Comparison of ENCODE assay signal across 23 mouse cellular contexts in genomic region chr1:128600549-128600948, GRCm38 (mm10). TPM values are rescaled to one million over a fixed set of nuclear protein-coding genes. Genes with fewer than 3 reads are reported as not detected.
A peak's percentile ranks its signal among the peaks of the same experiment; 100 is the strongest.
DNase-seq lines count a peak whose midpoint lies in the region; ATAC-seq and TF ChIP-seq lines count a peak whose summit lies in the region.
"Had no signal": no experiment of that assay in that cellular context is flagged by ENCODE, and none has a peak within 500 bp of the region (broad histone marks: within the 10 kb centered on the region; RNA-seq: fewer than 3 reads in every experiment).

No protein-coding gene starts in this region.

- H3K4me2 ChIP-seq in liver, postnatal 0 days (ENCODE audit: low read depth, low read length) = no peak overlapping the region
- H3K4me2 ChIP-seq: embryonic facial prominence, embryonic 13.5 days; embryonic facial prominence, embryonic 15.5 days; forebrain, embryonic 12.5 days had no signal

- H3K36me3 ChIP-seq in liver, postnatal 0 days (replicated peaks; ENCODE audit: insufficient read depth, low read length) = no peaks in the 10 kb centered on the region
- no peaks in the 10 kb centered on the region for H3K36me3 ChIP-seq in thymus, adult 2 months (ENCODE audit: control insufficient read depth, insufficient read depth, low read length)
- H3K36me3 ChIP-seq: embryonic facial prominence, embryonic 13.5 days; embryonic facial prominence, embryonic 15.5 days; forebrain, embryonic 10.5 days; forebrain, embryonic 12.5 days had no signal

- H3K4me1 ChIP-seq in liver, postnatal 0 days (ENCODE audit: insufficient read depth) = no peaks in the 10 kb centered on the region
- peaks cover 56% of the 10 kb centered on the region for H3K4me1 ChIP-seq in thymus, adult 2 months (replicated peaks; ENCODE audit: control insufficient read depth, insufficient read depth, low read length)

- no peak overlapping the region for H3K4me3 ChIP-seq in liver, postnatal 0 days (ENCODE audit: low read depth, low read length)
- no peak overlapping the region for H3K4me3 ChIP-seq in thymus, adult 2 months (ENCODE audit: control insufficient read depth, insufficient read depth, low read length)
- H3K4me3 ChIP-seq: embryonic facial prominence, embryonic 13.5 days; embryonic facial prominence, embryonic 15.5 days; erythroblast, embryonic 14.5 days; forebrain, embryonic 10.5 days; forebrain, embryonic 12.5 days had no signal

- no peak for DNase-seq in liver, postnatal 0 days
- no peak for DNase-seq in liver
- DNase-seq in thymus, adult 2 months = no peak
- no peak for DNase-seq in thymus, adult 18-20 months
- DNase-seq: adrenal gland, adult 8-10 months; adrenal gland, postnatal 14 days; adrenal gland, postnatal 36 days; B cell, adult 2 months; cerebellum, adult 11 months; cerebellum, adult 18-20 months; cerebellum, adult 8-10 months; cerebellum, adult 9-11 months; cerebellum, postnatal 14 days; cerebellum, postnatal 36 days; embryo, embryonic 11 days had no signal

- no peak for TF ChIP-seq POLR2A in thymus, adult 2 months (IDR thresholded peaks at IDR 0.05; ENCODE audit: control insufficient read depth, extremely low read depth, insufficient read depth, low read length, poor library complexity)

- WGBS in liver, postnatal 0 days (ENCODE audit: insufficient replicate concordance) = 75% methylated on average over 2 of the region's 2 CpGs
- WGBS in thymus, adult 2 months = 96% methylated on average over 2 of the region's 2 CpGs

- TF ChIP-seq CTCF in liver, postnatal 0 days (IDR thresholded peaks at IDR 0.05; ENCODE audit: low read depth) = no peak
- TF ChIP-seq CTCF in thymus, adult 2 months (IDR thresholded peaks at IDR 0.05; ENCODE audit: borderline replicate concordance, control insufficient read depth, extremely low read depth, insufficient read depth, low read length, poor library complexity) = no peak

- ATAC-seq in liver, postnatal 0 days = no peak
- ATAC-seq in cerebellum, adult (ENCODE audit: insufficient number of reproducible peaks, low FRiP score, low TSS enrichment) = no peak
- ATAC-seq: forebrain, embryonic 14.5 days; forebrain, embryonic 16.5 days had no signal

- no peak overlapping the region for H3K9ac ChIP-seq in liver, postnatal 0 days (replicated peaks)
- H3K9ac ChIP-seq: embryonic facial prominence, embryonic 13.5 days; embryonic facial prominence, embryonic 15.5 days; forebrain, embryonic 12.5 days had no signal

- H3K27me3 ChIP-seq in liver, postnatal 0 days (ENCODE audit: insufficient read depth, low read length) = 0 out of 2 replicates have a peak, but pooled peaks cover 2% of the 10 kb centered on the region
- H3K27me3 ChIP-seq in thymus, adult 2 months (ENCODE audit: control insufficient read depth, insufficient read depth, low read length) = no peaks in the 10 kb centered on the region; the same call in 1 of the 2 replicates
- H3K27me3 ChIP-seq: embryonic facial prominence, embryonic 15.5 days; forebrain, embryonic 12.5 days had no signal

- no peak for TF ChIP-seq EP300 in liver, postnatal 0 days (IDR thresholded peaks at IDR 0.05; ENCODE audit: low read depth)

- H3K9me3 ChIP-seq in liver, postnatal 0 days (ENCODE audit: low read length) = no peaks in the 10 kb centered on the region
- H3K9me3 ChIP-seq: embryonic facial prominence, embryonic 13.5 days; embryonic facial prominence, embryonic 15.5 days; forebrain, embryonic 10.5 days; forebrain, embryonic 12.5 days had no signal

- peak overlapping the region; percentile 70 for H3K27ac ChIP-seq in liver, postnatal 0 days (ENCODE audit: low read depth)
- H3K27ac ChIP-seq in thymus, adult 2 months (ENCODE audit: control insufficient read depth, insufficient read depth, low read length) = peak overlapping the region; percentile 89; the same call in 1 of the 2 replicates
- H3K27ac ChIP-seq: embryonic facial prominence, embryonic 13.5 days; embryonic facial prominence, embryonic 15.5 days; forebrain, embryonic 10.5 days; forebrain, embryonic 12.5 days had no signal

RNA-seq across cellular contexts. Expression of gene Cxcr4, which starts 8.5 kb away (rescaled TPM):
- 4.3 and 5.5 TPM in 2 replicates for polyA plus RNA-seq in liver, postnatal 0 days (2015; fragmentation: Nextera tagmentation; extraction: Ambion mirVana)
- polyA plus RNA-seq in thymus, adult 2 months (2012; rRNA removed) = 1,143 and 1,279 TPM in 2 replicates
- polyA plus RNA-seq: erythroblast, embryonic 14.5 days had no signal

Comparison
In these comparisons a context has a peak if more than half of its experiments do, and no peak if none do; other contexts are left out.
1. RNA of gene Cxcr4, which starts 8.5 kb away (polyA plus RNA-seq): 1,143 to 1,279 TPM in thymus, adult 2 months; 4.3 to 5.5 TPM in liver, postnatal 0 days; every median in the first group is over 100 times any median in the second.